Mouse (Mus musculus): ENCODE data around the gene Acbd6.

Gene Acbd6

DNA sequence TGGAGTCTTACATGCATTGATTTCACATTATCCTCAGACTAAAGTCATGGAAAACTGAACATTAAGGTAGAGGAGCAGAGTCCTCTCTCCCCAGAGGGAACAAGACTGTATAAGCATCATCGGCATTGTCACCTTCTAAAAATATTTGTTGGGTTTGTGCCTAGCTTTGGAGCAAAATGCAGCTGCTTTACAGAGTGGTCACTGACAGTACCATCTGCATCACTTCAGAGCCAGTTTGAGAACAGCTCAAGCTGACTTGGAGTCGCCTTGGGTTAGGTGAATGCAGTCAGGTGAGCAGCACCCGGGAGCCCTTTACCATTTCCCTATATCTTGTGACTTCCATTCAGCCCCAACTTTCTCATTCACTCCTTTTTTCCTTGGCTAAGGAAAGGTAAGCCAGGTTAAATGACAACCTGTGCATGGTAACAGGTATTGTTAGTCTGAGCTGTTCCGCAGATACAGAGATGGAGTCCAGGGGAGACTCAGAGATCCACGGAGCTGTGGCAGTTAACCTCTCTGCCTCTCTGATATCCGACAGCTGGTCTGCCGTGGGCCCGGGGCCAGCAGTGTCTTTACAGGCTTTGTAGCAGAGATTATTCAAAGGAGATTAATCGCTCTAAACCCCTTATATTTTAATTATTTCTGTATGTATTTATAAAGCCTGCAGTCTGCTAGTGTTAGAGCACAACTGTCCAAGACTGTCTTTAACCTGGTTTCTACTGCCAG lies 92.4 kb downstream of the Acbd6 start:
- DNase-seq (ENCODE audit: low read depth) = no peak

DNA sequence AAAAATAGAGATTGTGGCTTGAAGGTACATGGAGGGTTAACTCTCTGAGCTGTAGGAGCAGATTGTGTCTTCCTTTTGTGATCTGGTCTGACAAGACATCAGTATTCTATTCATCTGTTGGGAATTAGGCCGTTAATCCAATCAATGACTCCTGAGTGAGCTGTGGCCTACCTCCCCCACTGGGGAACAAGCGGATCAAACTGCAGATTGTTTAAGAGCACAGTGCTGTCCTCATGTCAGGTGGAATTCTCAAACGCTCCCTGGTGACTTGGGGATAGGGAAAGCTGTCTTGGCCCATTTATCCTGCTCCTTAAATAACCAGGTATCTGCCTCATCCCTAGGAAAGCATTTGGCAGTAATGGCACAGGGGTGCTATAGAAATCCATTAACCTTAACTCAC lies 97.0 kb downstream of the Acbd6 start:
- DNase-seq (ENCODE audit: low read depth) = no peak

DNA sequence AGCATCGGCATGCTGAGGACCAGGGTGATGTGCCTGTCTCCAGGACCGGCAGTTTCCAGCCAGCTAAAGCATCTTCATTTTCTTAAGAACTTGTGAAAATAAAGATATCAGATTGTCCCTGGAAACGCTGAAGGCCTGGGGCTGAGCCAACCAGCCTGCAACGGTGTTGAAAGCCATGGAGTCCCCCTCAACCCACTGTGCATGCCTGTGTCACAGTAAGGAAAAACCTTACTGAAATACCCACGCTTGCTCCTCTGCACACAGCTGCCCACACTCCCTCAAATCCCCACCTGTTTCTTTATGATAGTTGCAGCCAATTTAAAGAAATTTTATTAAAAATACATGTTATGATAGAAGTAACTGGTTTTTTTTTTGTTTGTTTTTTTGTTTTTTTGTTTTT lies 98.4 kb downstream of the Acbd6 start:
- DNase-seq (ENCODE audit: low read depth) = no peak

DNA sequence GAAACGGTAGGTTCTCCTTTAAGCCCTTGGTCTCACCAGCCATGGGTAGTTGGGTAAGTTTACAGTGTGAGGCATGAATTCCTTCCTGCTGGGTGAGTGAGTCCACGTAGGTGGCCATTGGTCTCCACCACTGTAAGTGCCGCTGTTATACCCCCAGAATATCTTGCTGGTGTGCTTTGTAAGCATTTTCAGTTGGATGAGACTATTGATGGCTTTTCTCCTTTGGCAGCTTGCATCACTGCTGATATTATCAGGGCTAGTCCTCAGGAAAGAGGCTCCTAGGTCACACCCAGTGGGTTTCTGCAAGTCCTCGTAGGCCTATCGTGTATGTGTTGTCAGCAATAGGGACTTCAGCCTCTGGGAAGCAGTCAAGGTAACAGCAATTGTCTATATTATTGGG lies 106.1 kb downstream of the Acbd6 start:
- DNase-seq (ENCODE audit: low read depth) = no peak

DNA sequence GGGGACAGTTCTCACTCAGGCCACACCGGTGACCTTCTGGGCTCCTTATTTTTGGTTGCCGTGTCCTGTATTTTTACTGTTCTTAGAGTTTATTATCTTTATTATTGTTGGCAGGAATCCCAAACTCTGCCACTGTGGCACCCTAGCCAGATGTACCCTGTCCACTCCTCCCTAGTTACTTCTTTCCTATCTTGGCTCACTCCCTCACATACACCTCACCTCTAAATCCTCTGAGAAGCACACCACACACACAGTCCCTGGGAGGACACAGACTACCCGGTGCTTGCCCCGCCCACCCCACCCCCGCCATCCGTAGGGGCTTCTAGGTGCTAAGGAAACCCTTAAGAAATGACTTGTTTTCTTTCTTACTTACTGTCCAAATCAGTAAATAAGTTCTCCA lies 117.7 kb downstream of the Acbd6 start:
- DNase-seq (ENCODE audit: low read depth) = no peak

DNA sequence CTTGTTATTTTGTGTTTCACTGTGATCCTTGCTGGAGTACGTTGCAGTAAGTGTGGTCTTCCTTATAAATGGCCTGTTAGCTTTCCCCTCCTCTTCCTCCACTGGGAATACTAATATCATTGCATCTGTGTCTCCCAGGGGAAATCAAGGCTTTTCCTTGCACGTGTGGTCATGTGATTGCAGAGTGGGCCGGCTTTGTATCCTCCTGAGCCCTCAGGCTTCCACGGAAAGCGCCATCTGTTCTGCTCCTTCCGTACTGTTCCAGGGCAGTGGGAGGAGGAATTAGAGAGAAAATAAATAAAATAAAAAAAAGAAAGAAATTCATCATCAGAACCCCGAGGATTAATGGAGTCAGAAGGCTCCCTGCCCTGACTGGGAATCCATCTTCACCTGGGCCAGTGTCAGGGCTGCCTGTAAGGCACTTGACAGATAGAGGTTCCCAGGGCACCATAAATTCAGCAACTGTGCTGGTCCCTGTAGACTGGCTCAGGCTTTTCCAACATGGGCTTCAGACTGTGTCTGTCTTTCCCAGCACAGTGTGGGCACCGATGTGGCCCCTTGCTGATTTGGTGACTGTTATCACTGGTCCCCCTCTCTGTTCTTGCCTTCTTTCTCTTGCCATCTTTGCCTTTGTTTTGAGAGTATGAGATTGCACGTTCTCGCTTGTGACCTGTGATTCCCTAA lies 123.3 kb downstream of the Acbd6 start:
- DNase-seq (ENCODE audit: low read depth) = no peak

DNA sequence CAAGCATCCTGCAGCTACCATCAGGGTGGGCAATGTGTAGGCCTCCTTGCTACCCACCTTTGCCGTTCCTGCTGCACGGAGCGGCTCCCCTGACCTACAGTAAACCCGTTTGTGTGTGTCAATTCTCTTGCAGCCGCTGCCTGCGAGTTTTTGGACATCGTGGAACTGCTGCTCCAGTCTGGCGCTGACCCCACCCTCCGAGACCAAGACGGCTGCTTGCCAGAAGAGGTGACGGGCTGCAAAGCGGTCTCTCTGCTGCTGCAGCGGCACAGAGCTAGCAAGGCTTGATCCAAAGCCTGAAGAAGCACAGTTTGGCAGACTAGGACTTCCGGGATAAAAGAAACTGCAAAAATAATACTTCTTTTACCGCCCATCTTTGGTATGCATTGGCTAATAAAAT lies 128.9 kb downstream of the Acbd6 start:
- no peak for DNase-seq (ENCODE audit: low read depth)

DNA sequence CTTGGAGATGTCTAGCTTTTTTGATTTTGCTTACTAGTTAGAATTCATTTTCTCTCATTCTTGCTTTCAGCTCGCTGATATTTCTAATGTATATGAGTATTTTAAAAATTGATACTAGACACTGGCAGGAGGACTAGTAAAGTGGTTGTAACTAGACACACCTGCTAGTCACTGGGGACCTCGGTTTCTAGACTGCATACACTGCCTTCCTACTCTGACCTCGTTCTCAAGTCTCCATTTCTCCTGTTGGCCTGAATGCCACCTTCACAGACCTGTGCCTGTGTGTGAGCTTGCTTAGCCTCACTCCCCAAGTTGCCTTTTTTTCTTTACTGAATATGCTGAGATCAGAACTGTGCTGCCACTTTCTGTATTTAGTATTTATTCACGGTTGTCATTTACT lies 131.2 kb downstream of the Acbd6 start:
- DNase-seq (ENCODE audit: low read depth) = no peak

DNA sequence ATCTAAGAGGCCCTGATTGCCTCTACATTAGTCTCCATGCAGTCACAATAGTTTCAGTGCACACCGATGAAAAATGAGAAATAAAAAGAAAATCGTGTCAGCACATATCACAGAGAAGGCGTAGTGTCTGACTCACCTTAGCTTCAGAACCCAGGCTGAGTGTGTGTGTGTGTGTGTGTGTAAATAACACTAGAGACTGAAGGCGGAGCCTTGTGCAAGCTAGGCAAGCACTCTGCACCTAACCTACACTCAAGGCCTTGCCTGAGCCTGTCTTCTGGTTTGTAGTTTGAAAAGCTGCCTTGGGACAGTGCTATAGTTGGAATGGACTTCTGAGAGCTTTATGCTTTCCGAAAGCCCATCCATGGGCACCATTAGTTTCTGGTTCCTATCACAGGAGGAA lies 131.6 kb downstream of the Acbd6 start:
- DNase-seq (ENCODE audit: low read depth) = no peak

DNA sequence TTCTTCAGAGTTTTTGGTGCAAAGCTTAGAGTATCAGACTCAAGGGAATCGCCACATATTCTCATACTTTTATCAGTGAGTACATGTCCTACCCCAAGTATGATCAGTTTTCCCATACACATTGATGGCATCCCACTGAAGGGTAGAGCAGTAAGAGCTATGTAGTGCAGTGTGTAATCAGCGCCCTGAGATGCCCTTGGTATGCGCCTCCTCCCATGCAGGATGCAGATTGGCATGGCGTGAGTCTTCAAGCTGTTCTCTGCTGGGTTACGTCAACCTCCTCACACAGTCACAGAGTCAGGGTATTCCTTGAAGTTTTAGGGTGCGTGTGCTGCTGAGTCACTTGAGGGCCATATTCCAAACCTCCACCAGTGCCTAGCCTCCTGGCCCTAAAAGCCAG lies 134.3 kb downstream of the Acbd6 start:
- no peak for DNase-seq (ENCODE audit: low read depth)

DNA sequence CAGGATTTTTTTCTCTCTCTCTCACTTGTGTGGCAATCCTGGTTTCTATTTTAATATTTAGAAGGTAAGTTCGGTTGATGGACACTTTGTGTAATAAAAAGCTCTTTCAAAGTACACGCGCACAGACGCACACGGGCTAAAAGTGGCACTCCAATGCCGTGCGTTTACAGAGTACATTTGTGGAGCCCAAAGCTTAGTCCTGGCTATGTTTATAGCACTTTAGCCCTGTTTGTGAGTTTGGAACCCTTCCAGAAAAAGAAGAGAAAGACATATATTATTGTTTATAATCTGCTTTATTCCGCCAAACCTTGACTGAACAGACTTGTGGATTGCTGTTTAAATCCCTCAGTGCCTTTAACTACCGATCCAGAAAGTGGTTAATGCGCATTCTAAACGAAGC lies 135.1 kb downstream of the Acbd6 start:
- no peak for DNase-seq (ENCODE audit: low read depth)

DNA sequence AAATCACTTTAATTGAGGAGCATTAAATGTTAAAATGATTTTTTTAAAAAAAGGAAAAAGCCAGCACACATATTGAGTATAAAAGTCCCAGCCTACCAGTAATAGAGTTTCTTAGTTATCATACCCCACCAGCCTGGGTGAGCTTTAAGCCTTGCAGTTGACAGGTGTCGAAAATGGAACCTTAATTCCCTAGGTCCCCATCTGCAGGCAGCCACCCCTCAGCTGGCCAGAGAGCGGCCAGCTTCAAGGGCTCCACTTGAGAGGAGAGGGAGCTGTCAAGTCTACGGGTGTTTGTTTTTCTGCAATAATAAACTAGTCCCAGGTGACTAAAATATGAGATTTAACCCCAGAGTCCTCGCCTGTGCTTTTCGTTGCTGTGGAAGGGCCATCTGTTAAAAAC lies 135.5 kb downstream of the Acbd6 start:
- DNase-seq (ENCODE audit: low read depth) = no peak

DNA sequence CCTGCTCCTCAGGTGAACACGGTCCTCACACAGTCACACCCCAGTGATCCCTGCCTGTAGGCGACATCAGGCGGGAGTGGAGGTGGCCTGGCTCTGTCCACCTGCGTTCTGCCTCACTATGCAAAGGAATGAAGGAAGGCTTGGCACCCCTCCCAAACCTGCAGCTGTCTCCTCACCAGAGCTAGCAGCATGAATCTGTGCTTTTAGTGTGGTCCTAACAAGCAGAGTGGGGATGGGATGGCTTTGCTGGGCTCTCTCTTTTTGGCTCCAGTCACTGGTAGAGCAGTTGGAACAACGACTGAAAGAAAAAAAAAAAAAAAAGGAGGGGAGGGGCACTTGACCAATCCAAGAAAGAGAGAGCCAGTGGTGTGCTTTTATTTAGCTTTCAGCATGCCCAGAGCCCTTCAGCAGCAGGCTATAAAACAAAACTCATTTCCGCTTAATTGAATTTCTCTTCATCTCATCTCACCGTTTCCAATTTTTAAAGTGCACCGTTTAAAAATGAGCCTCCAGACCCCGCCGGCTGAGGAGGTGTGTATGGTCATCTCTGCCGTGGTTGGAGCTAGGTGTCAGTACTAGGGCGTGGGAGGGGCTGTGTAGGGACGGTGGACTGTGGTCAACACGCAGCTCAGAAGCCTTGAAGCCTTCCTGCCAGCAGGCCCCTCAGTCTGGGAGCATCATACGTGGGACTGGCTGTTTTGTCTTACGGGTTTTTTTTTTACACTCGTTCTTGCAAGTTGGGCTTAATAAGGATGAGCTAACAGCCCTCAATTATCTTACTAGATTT lies 140.6 kb downstream of the Acbd6 start:
- no peak for DNase-seq (ENCODE audit: low read depth)

DNA sequence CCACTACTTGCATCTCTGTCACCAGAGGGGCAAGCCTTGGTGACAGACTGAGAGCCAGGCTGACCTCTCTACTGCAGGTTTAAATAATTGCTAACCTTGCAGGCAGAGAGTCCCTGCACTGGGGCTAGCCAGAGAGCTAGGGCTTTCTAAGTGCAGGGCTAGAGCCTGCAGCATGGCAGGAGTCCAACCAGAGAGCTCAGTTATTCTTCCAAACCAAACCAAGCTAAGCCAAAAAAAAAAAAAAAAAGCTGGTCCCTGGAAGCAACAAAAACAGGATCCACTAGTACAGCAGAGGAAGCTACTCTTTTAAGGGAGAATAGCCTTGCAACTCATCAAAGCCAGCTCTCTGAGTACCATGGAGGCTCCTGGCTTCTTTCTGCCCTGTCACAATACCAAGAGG lies 143.0 kb downstream of the Acbd6 start:
- DNase-seq (ENCODE audit: low read depth) = peak; percentile 74

DNA sequence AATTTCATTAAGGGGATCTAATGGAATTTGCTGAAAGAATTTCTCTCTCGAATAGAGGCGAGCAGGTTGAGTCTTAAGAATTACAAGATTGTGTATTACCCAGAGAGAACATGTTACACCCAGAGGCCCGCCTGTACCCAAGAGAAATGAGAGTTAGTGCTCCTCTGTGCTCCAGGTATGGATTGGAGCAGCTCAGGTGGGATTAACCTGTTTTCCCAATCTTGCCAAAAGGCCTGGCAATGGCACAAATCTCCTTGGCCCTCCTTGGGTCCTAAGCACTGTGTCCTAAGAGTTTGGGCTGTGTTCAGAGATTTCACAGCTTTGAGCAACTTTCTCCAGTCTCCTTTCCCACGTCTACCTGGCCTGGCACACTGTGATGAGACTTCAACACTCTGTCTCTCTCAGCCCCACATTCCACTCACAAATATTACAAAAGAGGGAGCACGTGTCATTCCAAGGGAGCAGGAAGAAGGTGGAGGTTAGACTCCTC lies 145.3 kb downstream of the Acbd6 start:
- no peak for DNase-seq (ENCODE audit: low read depth)

DNA sequence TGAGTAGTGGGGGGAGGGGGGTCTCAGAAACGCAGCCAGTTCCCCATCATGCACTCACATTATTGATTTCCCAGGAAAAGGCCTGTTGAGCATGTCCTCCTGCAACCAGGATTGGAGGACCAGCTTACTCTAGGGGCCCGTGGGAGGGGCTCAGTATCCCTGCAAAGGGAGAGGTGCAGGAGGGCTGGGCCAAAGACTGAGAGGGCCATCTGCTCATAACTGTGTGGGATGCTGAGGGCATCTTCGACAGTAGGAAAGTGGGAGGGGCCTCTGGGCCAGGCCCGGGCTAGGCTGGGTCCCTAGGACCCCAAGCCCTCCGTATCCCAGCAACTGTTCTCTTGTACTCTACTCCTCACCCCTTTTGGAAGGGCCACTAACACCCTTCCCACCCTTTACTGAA lies 146.3 kb downstream of the Acbd6 start:
- DNase-seq (ENCODE audit: low read depth) = no peak

DNA sequence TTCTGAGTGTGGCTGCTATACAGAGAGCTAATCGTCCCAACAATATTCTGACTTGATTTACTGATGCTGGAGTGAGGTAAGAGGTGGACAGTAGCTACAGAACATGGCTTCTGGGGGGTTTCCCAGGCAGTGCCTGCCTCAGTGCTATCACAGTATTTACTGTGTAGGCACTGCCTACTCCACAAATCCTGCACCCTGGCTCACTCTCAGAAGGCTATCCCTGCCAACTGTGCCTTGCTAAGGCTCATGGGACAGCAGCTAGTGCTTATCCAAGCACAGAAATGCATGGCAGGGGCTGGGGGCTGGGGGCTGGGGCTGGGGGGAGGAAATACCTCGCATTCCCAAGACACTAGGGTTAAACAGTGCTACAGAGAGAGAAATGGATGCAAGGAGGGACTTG lies 155.4 kb downstream of the Acbd6 start:
- DNase-seq (ENCODE audit: low read depth) = peak; percentile 40

DNA sequence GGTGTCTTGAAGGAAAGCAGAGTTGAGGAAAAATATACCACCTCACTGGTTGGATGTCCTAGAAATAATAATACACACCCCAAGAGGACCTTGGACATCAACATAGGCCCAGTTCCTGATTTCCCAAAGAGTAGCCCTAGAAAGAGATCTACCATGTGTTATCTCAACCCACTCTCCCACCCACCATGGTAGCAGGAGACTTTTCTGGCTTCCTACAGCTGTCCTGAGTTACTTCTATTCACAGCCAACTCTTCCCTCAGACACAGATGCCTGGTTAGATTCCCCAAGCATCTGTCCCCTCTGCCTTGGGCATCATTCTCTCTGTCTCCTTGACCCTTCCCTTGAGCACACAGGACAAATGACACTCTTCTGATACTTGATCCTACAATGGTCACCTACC lies 157.4 kb downstream of the Acbd6 start:
- no peak for DNase-seq (ENCODE audit: low read depth)

DNA sequence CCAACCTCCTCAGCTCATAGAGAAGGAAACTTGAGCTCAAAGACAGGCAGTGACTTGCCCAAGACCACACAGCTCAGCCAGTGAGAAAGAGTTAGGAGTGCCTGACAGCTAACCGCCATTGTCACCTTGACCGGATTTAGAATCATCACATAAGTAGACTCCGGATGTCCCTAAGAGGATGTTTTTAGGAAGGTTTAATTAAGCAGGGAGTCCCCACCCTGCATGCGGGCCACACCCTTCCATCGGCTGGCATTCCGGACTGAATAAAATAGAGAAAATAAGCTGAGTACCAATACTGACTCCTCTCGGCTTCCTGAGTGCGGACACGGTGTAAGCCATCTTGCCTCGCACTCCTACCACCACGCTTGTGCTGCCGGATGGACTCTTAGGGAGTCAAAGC lies 159.4 kb downstream of the Acbd6 start:
- no peak for DNase-seq (ENCODE audit: low read depth)

DNA sequence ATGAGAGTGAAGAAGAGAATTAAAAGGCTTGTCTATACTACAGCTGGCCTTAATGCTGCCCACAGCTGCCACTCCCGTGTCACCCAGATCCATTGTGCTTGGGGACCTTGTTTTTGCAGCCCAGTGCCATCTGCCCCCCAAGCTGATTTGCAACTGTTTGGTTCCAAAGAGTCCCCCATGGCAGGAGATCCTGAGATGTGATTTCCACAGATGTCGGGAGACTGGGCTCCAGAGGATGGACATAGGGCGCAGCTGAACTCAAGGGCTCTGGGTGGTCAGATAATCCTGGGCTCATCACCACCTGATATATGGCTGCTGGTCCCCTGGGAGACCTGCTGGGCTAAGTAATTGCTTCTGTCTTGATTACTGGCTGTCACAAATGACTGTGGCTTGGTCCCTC lies 160.9 kb downstream of the Acbd6 start:
- no peak for DNase-seq (ENCODE audit: low read depth)

DNA sequence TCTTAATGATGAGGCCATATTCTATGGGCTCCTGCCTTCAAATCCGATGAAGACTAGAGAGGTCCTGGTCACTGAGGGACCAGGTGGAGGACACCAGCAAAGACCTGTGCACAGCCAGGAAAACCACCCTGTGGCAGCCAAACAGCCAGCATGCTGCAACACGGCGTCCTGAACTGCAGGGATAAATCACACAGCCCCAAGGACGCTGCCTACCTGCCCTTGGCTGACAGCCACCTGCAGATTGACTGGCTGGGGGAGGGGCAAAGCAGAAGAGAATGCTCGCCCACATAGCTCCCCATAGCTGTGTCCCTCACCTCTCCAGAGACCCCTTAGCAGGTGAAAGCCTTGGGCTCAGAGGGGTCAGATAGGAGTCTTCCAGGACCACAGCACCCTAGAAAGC lies 162.1 kb downstream of the Acbd6 start:
- DNase-seq (ENCODE audit: low read depth) = no peak

DNA sequence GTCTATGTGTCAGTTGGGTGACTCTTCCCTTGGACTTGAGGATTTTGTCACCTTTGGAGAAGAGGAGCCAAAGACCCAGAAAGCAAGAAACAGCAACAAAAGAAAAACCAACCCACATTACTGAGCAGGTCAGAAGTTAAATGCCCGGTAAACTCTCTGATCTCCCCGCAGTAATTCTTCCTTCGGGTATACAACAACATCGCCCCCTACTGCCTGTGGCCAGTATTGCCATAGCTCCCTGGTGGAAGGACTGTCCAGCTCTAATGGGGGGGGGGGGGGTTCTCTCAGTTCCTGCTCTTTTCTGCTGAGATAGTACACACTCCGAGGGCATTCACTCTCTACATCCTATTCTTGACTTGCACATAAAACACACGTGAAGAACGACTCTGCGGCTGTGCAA lies 163.5 kb downstream of the Acbd6 start:
- DNase-seq (ENCODE audit: low read depth) = peak; percentile 62

DNA sequence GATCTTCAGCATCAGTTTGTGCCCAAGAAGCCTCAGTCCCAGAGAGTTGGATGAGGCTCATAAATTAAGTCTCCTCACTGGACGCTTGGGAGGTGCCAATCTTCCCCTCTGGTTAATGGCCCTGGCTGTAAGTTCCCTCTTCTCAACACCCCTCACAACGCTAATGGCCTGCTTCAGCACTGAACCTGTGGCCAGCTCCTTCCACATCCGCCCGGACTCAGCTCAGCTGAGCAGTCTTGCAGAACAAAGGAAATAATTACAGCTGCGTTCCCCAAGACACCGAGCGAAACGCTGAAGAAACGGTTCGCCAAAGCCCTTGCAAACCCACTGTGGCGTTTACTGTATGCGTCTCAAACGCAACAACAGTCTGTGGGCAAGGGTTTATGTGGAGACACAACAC lies 164.3 kb downstream of the Acbd6 start:
- peak; percentile 79 for DNase-seq (ENCODE audit: low read depth)
